Mouse (Mus musculus) kidney, adult 2 months (tissue): Measurements from ENCODE around the gene Myb. TPM values are rescaled to one million over a fixed set of nuclear protein-coding genes. Genes with fewer than 3 reads are reported as not detected.
A peak's percentile ranks its signal among the peaks of the same experiment; 100 is the strongest.

ENCODE experiments used
- DNase-seq: peaks from one replicate; pipeline ENCODE4 v3.0.0; 2021
- H3K27ac ChIP-seq: fragments of 200-500 bp; 2 replicates; pipeline ENCODE4 v1.5.1; 2012; ENCODE audit warnings: low read depth, low read length, control low read depth, inconsistent platforms; ENCODE audit not compliant: insufficient read depth
- H3K27me3 ChIP-seq: fragments of 200-500 bp; replicated peaks from 2 replicates; pipeline ENCODE4 v1.6.1; 2012; ENCODE audit warnings: mild to moderate bottlenecking, moderate library complexity, low read length, inconsistent platforms; ENCODE audit not compliant: control insufficient read depth, insufficient read depth
- H3K36me3 ChIP-seq: fragments of 200-500 bp; 2 replicates; pipeline ENCODE4 v1.6.1; 2012; ENCODE audit warnings: mild to moderate bottlenecking, moderate library complexity, low read length, inconsistent platforms; ENCODE audit not compliant: control insufficient read depth, insufficient read depth
- H3K4me1 ChIP-seq: fragments of 200-500 bp; 2 replicates; pipeline ENCODE4 v1.6.1; 2011; ENCODE audit warnings: low read length; ENCODE audit not compliant: control insufficient read depth, insufficient read depth
- H3K4me3 ChIP-seq: fragments of 200-500 bp; 2 replicates; pipeline ENCODE4 v1.5.1; 2011; ENCODE audit warnings: mild to moderate bottlenecking, low read depth, low read length, control low read depth; ENCODE audit not compliant: insufficient read depth
- CTCF ChIP-seq: fragments of 200-500 bp; conservative IDR thresholded peaks from 2 replicates; pipeline ENCODE4 v1.5.1; 2011; ENCODE audit warnings: low read depth, mild to moderate bottlenecking, control low read depth, low read length, moderate library complexity, mixed read lengths; ENCODE audit not compliant: insufficient read depth, insufficient read length
- POLR2A ChIP-seq: fragments of 200-500 bp; IDR thresholded peaks from one replicate; pipeline ENCODE4 v1.6.1; 2011; ENCODE audit warnings: low read depth, low read length, control low read depth
- WGBS: fragments of 180-500 bp; shearing (Covaris S2); methylation state at CpG from one replicate; pipeline ENCODE4 v1.1.7; 2018; 5-methylcytosine and 5-hydroxymethylcytosine counted together
- polyA plus RNA-seq: library from polyadenylated mRNA; depleted of rRNA; stranded (reverse); fragments of >200 nt; gene quantifications from 2 replicates; pipeline ENCODE4 v1.2.3, GENCODE M21; 2012

Myb gene
- polyA plus RNA-seq, 1 experiment: 0.36 TPM

DNA sequence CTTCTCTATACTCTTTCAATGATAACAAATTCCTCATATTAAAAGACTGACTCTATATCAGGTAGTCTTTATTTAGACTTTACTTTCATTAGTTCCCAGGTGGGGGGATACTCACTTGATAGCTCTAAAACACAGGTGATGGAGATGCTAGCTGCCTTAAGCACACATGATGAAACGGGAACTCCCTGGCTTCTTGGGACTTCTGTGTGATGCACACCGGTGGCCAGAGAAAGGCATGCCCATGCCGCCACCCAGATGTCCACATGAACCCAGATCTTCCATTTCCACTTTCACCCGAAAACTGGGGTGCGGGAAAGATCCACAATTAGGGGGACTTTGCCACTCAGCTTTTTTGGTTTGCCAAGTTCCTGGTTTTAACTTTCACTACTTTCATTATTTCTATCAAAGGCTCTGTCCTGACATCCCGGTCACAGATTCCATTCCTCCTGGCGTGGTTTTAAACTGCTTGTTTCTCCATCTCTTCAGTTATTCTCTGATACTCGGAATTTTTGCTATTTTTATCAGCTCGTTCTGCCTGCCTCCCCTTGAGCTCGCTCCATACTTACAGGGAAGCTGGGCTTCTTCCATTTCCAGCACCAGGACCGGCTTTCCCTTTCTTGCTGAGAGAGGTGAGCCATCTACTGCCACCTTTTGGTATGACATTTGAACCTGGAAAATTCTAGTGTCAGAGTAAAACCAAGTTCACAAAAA is 27.9 kb upstream of the Myb start:
- Histone ChIP-seq H3K4me1 (no peaks in the 10 kb centered on the region), H3K36me3 (no peaks in the 10 kb centered on the region), H3K4me3 (peak overlapping the region; percentile 24; the same call in 1 of the 2 replicates), H3K27ac (no peak overlapping the region), H3K27me3 (no peaks in the 10 kb centered on the region)
- DNase-seq: peak; percentile 55
- TF ChIP-seq CTCF (peak; percentile 74), POLR2A (no peak)
- 18% methylated on average over 11 of the region's 11 CpGs for WGBS

DNA sequence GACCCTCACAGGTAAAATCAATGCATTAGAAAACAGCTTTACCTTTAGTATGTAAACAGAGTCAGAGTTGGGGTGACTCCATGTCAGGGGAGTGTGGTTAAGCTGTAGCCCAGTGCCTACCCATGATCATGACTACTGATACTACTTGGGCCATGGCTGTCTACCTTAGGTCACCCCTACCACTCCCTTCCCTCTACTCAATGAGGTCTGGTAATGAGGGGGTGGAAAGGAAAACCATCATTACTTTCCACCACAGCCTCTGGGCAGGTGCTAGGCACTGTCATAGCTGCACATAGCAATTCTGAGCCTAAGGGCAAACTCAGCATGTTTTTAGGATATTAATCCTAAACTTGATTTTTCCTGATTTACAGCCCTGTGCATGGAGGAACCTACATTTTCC is 27.1 kb upstream of the Myb start:
- H3K27me3 ChIP-seq: no peaks in the 10 kb centered on the region
- no peak overlapping the region for H3K27ac ChIP-seq
- H3K4me1 ChIP-seq: no peaks in the 10 kb centered on the region
- no peaks in the 10 kb centered on the region for H3K36me3 ChIP-seq
- TF ChIP-seq CTCF (no peak), POLR2A (no peak)
- no peak for DNase-seq
- no peak overlapping the region for H3K4me3 ChIP-seq

GRCm38 (mm10) chr10:21186733-21187132 is 25.9 kb upstream of the Myb start:
- TF ChIP-seq CTCF: no peak
- Histone ChIP-seq H3K27me3 (no peaks in the 10 kb centered on the region), H3K27ac (no peak overlapping the region), H3K4me1 (no peaks in the 10 kb centered on the region), H3K4me3 (no peak overlapping the region), H3K36me3 (no peaks in the 10 kb centered on the region)
- 81% methylated on average over 5 of the region's 5 CpGs for WGBS
- no peak for DNase-seq

GRCm38 (mm10) chr10:21178711-21179110 is 17.9 kb upstream of the Myb start:
- no peaks in the 10 kb centered on the region for H3K4me1 ChIP-seq
- no peak for DNase-seq
- H3K27me3 ChIP-seq: no peaks in the 10 kb centered on the region
- TF ChIP-seq CTCF: no peak
- TF ChIP-seq POLR2A: no peak
- no peak overlapping the region for H3K4me3 ChIP-seq
- no peak overlapping the region for H3K27ac ChIP-seq
- 40% methylated on average over 5 of the region's 5 CpGs for WGBS
- no peaks in the 10 kb centered on the region for H3K36me3 ChIP-seq

DNA sequence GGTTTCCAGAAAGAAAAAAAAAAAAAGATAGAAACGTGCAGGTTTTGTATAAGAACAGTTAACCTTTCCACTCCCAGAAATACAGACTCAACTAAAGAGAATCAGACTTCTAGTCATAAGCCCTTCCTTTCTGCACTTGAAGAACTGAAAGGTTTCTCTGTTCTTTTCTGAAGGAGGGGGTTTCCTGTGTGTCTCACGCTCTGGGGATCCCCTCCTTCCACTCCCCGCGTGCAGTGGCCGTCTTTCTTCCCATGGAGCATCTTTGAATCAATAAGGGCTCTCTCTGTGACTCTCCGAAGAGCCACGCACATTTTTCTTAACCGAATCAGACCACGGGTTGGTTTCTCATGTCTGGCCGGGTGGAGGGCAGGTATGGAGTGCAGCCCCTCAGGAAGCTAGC is 17.5 kb upstream of the Myb start:
- Histone ChIP-seq H3K27me3 (no peaks in the 10 kb centered on the region), H3K27ac (no peak overlapping the region), H3K36me3 (no peaks in the 10 kb centered on the region), H3K4me3 (no peak overlapping the region), H3K4me1 (no peaks in the 10 kb centered on the region)
- DNase-seq: no peak
- TF ChIP-seq POLR2A (no peak), CTCF (no peak)
- WGBS: 87% methylated on average over 10 of the region's 10 CpGs

DNA sequence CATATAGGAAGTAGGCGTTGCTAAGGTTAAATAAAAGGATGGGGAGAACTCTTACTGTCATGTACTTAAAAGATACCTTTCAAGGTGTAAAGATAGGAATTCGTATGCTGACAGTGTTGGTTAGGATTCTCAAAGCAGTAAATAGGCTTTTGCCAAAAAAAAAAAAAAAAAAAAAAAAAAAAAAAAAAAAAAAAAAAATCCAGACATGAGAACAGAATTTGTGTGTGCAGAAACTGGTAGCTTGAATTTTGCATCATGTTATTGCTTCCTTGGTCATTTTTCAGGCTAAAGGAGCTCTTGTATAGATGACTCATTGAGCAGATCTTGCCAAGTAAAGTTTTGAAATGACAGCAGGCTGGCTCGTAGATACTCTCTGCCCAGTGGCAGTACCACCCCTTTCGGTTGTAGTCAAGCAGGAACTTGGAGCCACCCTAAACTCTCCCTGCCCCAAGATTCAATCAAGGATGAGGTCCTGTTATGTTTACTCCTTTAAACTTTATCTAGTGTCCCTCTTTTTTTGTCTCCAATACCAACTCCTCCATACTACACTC is 11.9 kb upstream of the Myb start:
- no peak for DNase-seq
- Histone ChIP-seq H3K27me3 (no peaks in the 10 kb centered on the region), H3K4me1 (no peaks in the 10 kb centered on the region), H3K36me3 (no peaks in the 10 kb centered on the region), H3K27ac (no peak overlapping the region), H3K4me3 (no peak overlapping the region)
- 84% methylated on average over 4 of the region's 4 CpGs for WGBS
- no peak for TF ChIP-seq CTCF
- TF ChIP-seq POLR2A: no peak

DNA sequence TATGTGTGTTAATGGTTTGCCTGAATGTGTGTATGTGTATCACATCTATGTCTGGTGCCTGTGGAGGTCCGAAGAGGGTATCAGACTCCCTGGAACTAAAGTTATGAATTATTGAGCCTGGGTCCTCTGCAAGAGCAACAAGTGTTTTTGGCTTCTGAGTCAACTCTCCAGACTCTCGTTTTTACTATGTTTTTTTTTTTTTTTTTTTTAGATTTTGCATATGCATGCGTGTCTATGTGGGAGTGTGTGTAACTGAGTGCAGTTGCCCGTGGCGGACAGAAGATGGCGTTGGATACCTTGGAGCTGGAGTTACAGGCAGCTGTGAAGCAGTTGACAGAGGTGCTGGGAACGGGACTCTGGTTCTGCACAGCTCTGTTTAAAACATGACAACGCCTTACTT is 7.7 kb upstream of the Myb start:
- no peaks in the 10 kb centered on the region for H3K36me3 ChIP-seq
- 93% methylated on average over 8 of the region's 8 CpGs for WGBS
- no peaks in the 10 kb centered on the region for H3K4me1 ChIP-seq
- no peak overlapping the region for H3K4me3 ChIP-seq
- H3K27me3 ChIP-seq: no peaks in the 10 kb centered on the region
- TF ChIP-seq POLR2A (no peak), CTCF (no peak)
- DNase-seq: no peak
- no peak overlapping the region for H3K27ac ChIP-seq
